Mouse (Mus musculus) testis, postnatal 14 days (tissue): ENCODE measurements around the gene H2al2a.

Experiments used
- DNase-seq: peaks from one replicate; pipeline ENCODE4 v3.0.0; 2021; ENCODE audit warnings: low spot score

Gene H2al2a

GRCm38 (mm10) chr2:17996858-17997257, at the start of gene H2al2a:
Gene H2al2a, minus strand, starts transcription at chr2:17996958.
- no peak for DNase-seq

DNA sequence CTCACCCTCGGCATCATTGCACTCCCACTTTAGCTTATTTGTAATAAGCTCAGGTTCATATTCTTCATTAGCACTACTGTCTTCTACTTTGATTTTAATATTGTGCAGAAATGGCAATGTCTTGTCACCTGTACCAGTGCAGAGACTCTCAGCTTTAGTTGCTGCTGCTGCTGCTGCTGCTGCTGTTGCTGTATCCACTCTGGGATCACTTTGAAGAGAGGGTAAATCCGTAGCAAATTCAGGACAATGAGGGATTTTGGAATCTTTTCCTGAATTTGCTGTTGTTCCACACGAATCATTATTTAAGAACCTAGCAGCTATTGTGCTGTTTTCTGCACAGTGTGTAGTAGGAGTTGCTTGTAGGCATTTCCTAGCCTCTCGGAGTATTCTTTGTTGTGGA, 49.4 kb upstream of the H2al2a start:
- no peak for DNase-seq

GRCm38 (mm10) chr2:18045781-18046181, 49.0 kb upstream of the H2al2a start:
- no peak for DNase-seq

DNA sequence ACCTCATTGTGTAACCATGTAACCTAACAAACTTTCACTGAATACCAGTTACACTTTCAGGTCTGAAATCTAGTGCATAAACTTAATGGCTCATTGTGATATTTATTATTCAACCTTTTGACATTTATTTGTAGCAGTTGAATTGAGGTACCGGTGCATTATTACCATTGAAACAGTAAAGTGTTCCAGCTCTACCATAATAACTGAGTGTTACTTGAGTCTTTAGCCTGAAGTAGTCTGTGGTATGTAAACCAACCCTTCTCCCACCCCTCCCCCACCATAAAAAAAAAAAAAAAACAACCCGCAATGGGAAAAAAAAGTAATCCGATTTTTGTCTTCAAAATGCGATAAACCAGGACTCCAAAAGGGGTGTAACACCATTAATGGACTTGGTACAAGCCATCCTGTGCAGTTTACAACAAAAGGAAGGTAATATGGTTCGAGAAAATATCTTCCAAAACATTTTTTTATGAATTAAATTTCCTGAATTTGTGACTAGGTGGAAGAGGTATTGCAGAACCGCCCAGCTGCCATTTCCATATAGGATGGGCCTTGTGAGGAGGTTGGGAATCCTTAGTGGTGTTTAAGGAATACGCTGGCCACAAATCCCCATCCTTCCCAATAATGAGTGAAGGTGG, 48.5 kb upstream of the H2al2a start:
- no peak for DNase-seq

- no peak for DNase-seq
These were observed 44.6 kb upstream of the H2al2a start for GRCm38 (mm10) chr2:18041199-18041885.

GRCm38 (mm10) chr2:18040347-18041160, 43.8 kb upstream of the H2al2a start:
- no peak for DNase-seq

- peak; percentile 46 for DNase-seq
These were observed 43.0 kb upstream of the H2al2a start for GRCm38 (mm10) chr2:18039566-18040290.

DNA sequence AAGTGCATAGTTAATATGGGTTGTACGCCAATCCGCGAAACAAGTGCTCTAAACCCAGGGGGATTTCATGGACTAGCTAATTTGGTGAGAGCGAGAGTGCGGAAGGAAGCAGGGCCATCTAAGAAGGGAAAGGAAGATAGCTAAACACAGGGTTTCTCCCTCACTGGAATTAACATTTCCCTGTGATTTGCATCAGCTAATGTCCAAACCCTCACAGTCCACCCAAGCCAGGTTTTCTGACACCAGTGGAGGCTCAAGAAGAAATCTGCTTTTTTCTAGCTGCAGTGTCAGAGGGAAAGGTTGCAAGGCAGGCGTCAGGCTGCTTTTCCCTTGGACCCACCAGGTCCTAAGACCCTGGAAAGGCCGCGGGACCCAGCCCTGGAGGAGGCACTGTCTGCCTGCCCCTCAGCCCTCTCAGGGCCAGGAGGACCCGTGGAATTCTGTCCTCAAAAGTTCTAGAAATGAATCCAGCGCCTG, 42.2 kb upstream of the H2al2a start:
- DNase-seq: no peak

DNA sequence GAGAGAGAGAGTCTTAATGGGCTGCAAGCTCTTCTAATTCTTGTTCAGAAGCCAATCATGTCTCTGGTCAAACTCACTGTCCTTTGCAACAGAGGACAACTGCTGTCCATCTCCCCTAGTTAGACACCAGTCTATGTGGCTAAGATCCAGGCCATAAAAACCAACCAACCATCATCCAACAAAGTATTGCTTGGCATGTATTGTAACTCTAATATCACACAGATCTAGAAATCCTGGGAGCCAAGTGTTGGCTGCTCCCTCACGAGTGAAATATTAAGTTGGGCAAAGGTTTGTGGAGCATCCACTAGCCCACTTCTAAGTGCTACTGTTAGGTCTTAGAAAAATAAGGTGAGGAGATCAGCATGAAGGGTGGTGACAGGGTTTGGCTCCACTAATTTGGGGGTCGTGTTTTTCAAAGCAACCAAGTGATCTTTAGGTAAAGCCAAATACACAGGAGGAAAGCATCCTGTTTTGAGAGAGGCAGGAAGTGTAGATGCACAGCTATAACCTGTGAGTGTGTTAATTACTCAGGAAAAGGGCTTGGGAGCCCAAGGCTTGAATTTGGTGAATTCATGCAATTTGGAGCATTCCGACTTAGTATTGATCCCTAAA, 41.5 kb upstream of the H2al2a start:
- DNase-seq: no peak

DNA sequence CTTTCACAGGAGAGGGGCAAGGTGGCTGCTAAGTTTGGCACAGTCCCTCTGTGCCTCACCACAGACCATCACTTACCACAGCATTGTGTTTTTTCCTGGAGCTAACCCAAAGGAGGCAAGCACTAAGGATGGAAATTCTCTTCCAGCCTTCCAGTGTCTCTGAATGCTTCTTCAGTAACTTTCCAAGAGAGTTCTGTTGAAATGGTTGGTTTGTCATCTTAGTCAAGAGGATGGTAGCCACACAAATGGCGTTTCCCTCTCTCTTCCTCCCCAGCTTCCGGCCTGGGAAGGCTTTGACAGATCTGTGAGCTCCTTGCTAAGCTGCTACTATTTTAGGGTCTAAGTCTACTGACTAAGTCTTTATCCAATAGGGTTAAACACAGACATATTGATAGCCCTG, 40.7 kb upstream of the H2al2a start, which contains the start of gene A930004D18Rik:
TSS of gene A930004D18Rik (minus strand) at position 247 of the 400 bp plus-strand sequence.
- no peak for DNase-seq

- DNase-seq: no peak
These were observed 37.9 kb upstream of the H2al2a start for GRCm38 (mm10) chr2:18034371-18035250.

- no peak for DNase-seq
These were observed 36.7 kb upstream of the H2al2a start for GRCm38 (mm10) chr2:18033166-18034108.

DNA sequence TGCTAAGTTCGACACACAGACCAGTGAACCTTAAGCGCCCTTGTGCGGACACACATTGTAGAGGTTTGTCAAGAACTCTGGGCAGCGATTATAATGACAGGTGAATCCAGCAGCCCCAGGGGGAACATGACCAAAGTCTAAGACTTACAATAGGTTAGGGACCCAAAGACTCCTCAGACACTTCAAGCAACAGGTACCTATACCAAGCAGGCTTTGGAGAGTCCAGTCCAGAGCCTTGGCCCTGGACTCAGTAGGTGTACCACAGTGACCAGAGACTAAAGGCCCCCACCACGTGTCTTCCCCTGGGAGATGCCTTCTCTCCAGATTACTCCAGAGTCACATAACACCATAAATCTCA, 35.8 kb upstream of the H2al2a start:
- no peak for DNase-seq

- peak; percentile 44 for DNase-seq
These were observed 35.2 kb upstream of the H2al2a start for GRCm38 (mm10) chr2:18031831-18032537.

GRCm38 (mm10) chr2:18031271-18031821, 34.6 kb upstream of the H2al2a start:
- no peak for DNase-seq

DNA sequence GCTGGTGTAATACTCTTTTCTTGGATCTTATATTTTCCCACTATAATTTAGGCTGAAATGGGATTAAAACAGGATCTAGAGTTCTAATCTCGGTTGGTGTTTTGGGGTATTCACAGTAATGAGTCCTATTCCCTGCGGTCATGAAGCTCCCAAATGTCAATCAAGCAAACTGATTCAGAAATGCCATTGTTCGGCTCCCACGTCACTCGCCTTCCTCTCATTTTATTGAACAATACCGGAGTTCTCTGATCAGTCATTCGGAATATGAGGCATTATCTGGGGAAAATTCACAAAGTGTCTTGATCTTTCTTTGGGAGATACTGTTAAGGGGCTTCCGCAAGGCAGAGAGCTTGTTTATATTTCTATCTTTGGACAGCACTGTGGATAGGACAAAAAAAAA, 33.8 kb upstream of the H2al2a start:
- DNase-seq: no peak

DNA sequence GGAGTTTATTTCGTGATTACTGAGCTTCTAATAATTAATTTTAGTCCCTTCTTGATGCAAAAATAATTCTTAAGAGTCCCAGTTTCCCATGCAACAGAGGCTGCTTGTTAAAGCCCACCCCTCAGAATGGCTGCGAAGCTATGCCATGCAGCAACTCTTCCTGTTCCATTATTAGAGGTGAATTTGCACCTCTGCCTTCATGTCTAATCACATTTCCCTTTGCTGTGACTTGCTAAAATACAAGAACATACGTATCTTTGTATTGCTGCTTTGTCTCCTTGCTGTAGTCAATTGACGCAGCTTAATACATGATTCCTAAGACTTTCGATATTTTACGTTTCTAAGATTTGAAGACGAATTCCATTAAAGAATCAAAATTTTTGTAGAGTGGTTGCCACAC, 32.9 kb upstream of the H2al2a start:
- no peak for DNase-seq
